Mouse (Mus musculus): ENCODE data around the gene Gm10337.

GRCm38 (mm10) chr15:102503924-102504782 lies 631 bp downstream of the Gm10337 start:
- TF ChIP-seq CTCF (IDR thresholded peaks at IDR 0.05) (no peak), EP300 (IDR thresholded peaks at IDR 0.05) (no peak)
